9 mouse cellular contexts compared by ENCODE assay signal in the genomic region with DNA sequence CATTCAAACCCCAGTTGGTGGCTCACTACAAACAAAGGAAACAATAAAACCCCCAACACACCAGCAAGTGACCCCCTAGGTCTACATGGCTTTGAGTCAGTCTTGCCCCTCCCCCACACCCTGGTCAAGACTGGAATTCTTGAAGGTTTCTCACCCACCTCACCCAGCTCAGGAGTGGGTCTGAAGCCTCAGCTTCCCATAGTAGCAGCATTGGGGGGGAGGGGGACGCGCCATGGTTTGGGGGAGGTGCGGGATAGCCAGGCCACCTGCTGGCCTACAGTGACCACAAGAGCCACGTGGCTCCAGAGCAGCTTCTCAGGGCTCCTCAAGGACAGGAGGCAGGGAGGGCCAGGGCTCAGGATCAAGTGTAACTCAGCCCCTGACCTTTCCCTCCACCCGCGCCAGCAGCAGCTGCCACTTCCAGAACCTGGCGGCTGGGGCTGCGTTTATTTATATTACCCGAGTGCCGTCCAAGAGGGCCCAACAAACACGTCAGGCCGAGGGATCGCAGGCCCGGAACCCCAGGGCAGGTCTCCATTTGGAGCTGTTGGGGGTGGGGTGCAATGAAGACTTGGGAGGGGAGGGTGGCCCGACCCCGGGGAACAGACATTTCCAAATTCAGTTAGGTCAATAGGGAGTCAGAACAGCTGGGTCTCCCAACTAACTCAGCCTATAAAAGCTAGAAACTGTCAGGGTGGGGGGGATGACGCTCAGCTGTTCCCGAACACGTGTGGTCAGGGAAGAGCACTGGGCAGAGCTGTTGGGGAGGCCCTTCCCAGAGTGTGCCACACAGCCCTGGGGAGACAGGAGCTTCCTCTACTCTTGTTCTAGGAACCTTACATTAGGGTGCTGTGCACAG. TPM values are rescaled to one million over a fixed set of nuclear protein-coding genes. Genes with fewer than 3 reads are reported as not detected.
DNase-seq lines count a peak whose midpoint lies in the region; ATAC-seq and TF ChIP-seq lines count a peak whose summit lies in the region.
"Had no signal": no experiment of that assay in that cellular context is flagged by ENCODE, and none has a peak within 500 bp of the region (broad histone marks: within the 10 kb centered on the region; RNA-seq: fewer than 3 reads in every experiment).

No protein-coding gene starts in this region.

- peak; percentile 39 for DNase-seq in urinary bladder, adult 2 months (ENCODE audit: low spot score)
- DNase-seq in urinary bladder, postnatal 10 days (ENCODE audit: low spot score) = no peak
- peak; percentile 94 for DNase-seq in gastrocnemius, adult 2 months
- no peak for DNase-seq in hindbrain, embryonic 14.5 days (ENCODE audit: low spot score)
- DNase-seq in liver, adult 2 months (ENCODE audit: extremely low read depth, low read depth, low spot score) = peak; percentile 73
- DNase-seq in left cerebral cortex, postnatal 25 days (ENCODE audit: low spot score in 2 of 2) = no peak

- peak overlapping the region; percentile 97 for H3K27ac ChIP-seq in gastrocnemius, adult 2 months
- H3K27ac ChIP-seq in hindbrain, embryonic 14.5 days = peak overlapping the region; percentile 72; the same call in 1 of the 2 replicates
- peak overlapping the region; percentile 24 for H3K27ac ChIP-seq in liver, adult 2 months (replicated peaks; ENCODE audit: insufficient read depth, low read depth, low read length)

- H3K79me2 ChIP-seq in liver, adult 2 months (ENCODE audit: control insufficient read depth, insufficient read depth, low read length) = peaks cover 5% of the 10 kb centered on the region; the same call in 1 of the 2 replicates
- H3K79me2 ChIP-seq in myocyte (ENCODE audit: control insufficient read depth, insufficient read depth) = peaks cover 61% of the 10 kb centered on the region

- peak overlapping the region; percentile 87 for H3K4me3 ChIP-seq in gastrocnemius, adult 2 months
- no peak overlapping the region for H3K4me3 ChIP-seq in hindbrain, embryonic 14.5 days (replicated peaks; ENCODE audit: low read length)
- H3K4me3 ChIP-seq in liver, adult 2 months (ENCODE audit: insufficient read depth, low read depth, low read length) = peak overlapping the region; percentile 56; the same call in 1 of the 2 replicates
- peak overlapping the region; percentile 51 for H3K4me3 ChIP-seq in myocyte

- H3K9ac ChIP-seq in hindbrain, embryonic 14.5 days = no peak overlapping the region
- peak overlapping the region; percentile 41 for H3K9ac ChIP-seq in liver, adult 2 months (ENCODE audit: low read depth, low read length)

- no peak for TF ChIP-seq POLR2A in liver, adult 2 months (IDR thresholded peaks at IDR 0.05; ENCODE audit: extremely low read depth, insufficient read depth, low read length)
- peak; percentile 47 for TF ChIP-seq POLR2A in myocyte (IDR thresholded peaks at IDR 0.05; ENCODE audit: insufficient read length, low read depth)

- H3ac ChIP-seq in myocyte (ENCODE audit: control insufficient read depth, insufficient read length) = peak overlapping the region; percentile 54

- peak; percentile 0; the same call in 1 of the 2 replicates for TF ChIP-seq CTCF in gastrocnemius, adult 2 months (IDR thresholded peaks at IDR 0.05)
- no peak for TF ChIP-seq CTCF in liver, adult 2 months (IDR thresholded peaks at IDR 0.05; ENCODE audit: low read depth, low read length)

- peak; percentile 14; the same call in 1 of the 2 replicates for ATAC-seq in hindbrain, embryonic 14.5 days (ENCODE audit: low FRiP score)
- ATAC-seq in monocyte, adult 5-6 weeks (replicated peaks; ENCODE audit: insufficient number of reproducible peaks, low FRiP score, low TSS enrichment, poor library complexity, severe bottlenecking) = no peak
- ATAC-seq: Patski had no signal

- WGBS in hindbrain, embryonic 14.5 days = 4% methylated on average over 19 of the region's 19 CpGs
- 32% methylated on average over 19 of the region's 19 CpGs for WGBS in liver, adult 2 months

- H3K4me2 ChIP-seq in hindbrain, embryonic 14.5 days (replicated peaks) = peak overlapping the region; percentile 63
- H3K4me2 ChIP-seq in myocyte (ENCODE audit: low read depth) = peak overlapping the region; percentile 87

- peaks cover 37% of the 10 kb centered on the region for H3K4me1 ChIP-seq in hindbrain, embryonic 14.5 days (replicated peaks; ENCODE audit: control insufficient read depth, insufficient read depth, low read length)
- peaks cover 31% of the 10 kb centered on the region for H3K4me1 ChIP-seq in liver, adult 2 months (ENCODE audit: control insufficient read depth, insufficient read depth, low read length)

- no peaks in the 10 kb centered on the region for H3K9me3 ChIP-seq in hindbrain, embryonic 14.5 days (ENCODE audit: control insufficient read depth, low read length)

- intact Hi-C loops in gastrocnemius, adult 2 months (cut with DNase I) = loop anchor here (5.0 kb wide), 1 partner anchor 210 kb away; no protein-coding TSS in a partner anchor
- intact Hi-C loops in left cerebral cortex, postnatal 25 days (cut with DNase I) = loop anchor here (2.0 to 5.0 kb wide), 2 partner anchors 120 to 210 kb away; no protein-coding TSS in a partner anchor

- H3K27me3 ChIP-seq in hindbrain, embryonic 14.5 days (ENCODE audit: control insufficient read depth, insufficient read depth, low read length) = no peaks in the 10 kb centered on the region
- H3K27me3 ChIP-seq in liver, adult 2 months (ENCODE audit: control insufficient read depth, insufficient read depth, low read length) = no peaks in the 10 kb centered on the region
- H3K27me3 ChIP-seq in myocyte (ENCODE audit: control insufficient read depth, insufficient read depth, insufficient read length) = no peaks in the 10 kb centered on the region
- H3K27me3 ChIP-seq: Patski had no signal

- peaks cover 19% of the 10 kb centered on the region for H3K36me3 ChIP-seq in hindbrain, embryonic 14.5 days (replicated peaks; ENCODE audit: control insufficient read depth, insufficient read depth)
- H3K36me3 ChIP-seq in liver, adult 2 months (ENCODE audit: control insufficient read depth, insufficient read depth, low read length) = no peaks in the 10 kb centered on the region; the same call in 1 of the 2 replicates
- H3K36me3 ChIP-seq in myocyte (ENCODE audit: control insufficient read depth, insufficient read depth) = peaks cover 19% of the 10 kb centered on the region

TF ChIP-seq in myocyte, 11 proteins besides CTCF, POLR2A, EP300 and RAD21:
- TF ChIP-seq SRF (IDR thresholded peaks at IDR 0.05; ENCODE audit: control insufficient read depth, insufficient read length, low read depth) = no peak
- peak; percentile 58 for TF ChIP-seq TCF3 (IDR thresholded peaks at IDR 0.05; ENCODE audit: insufficient read length, low read depth)
- TF ChIP-seq E2F4 (IDR thresholded peaks at IDR 0.05; ENCODE audit: insufficient read depth) = no peak
- peak; percentile 84 for TF ChIP-seq TCF12 (IDR thresholded peaks at IDR 0.05; ENCODE audit: insufficient read depth, poor library complexity, severe bottlenecking)
- no peak for TF ChIP-seq CEBPB (IDR thresholded peaks at IDR 0.05; ENCODE audit: insufficient read depth, poor library complexity, severe bottlenecking)
- TF ChIP-seq REST (IDR thresholded peaks at IDR 0.05; ENCODE audit: insufficient read depth, insufficient read length) = no peak
- TF ChIP-seq USF1 (IDR thresholded peaks at IDR 0.05; ENCODE audit: low read depth) = peak; percentile 85
- TF ChIP-seq MAX (IDR thresholded peaks at IDR 0.05; ENCODE audit: low read depth) = peak; percentile 56
- TF ChIP-seq MYOD1 (IDR thresholded peaks at IDR 0.05; ENCODE audit: control insufficient read depth in 1 of 3, insufficient read length in 2 of 3, low read depth in 2 of 3) = peak; percentile 66 to 94 (median 86)
- peak; percentile 89 to 94 (median 91) for TF ChIP-seq MYOG (IDR thresholded peaks at IDR 0.05; ENCODE audit: control insufficient read depth in 1 of 3, insufficient read depth in 1 of 3, insufficient read length in 2 of 3, low read depth in 2 of 3)
- TF ChIP-seq POLR2AphosphoS2 (IDR thresholded peaks at IDR 0.05; ENCODE audit: insufficient read length, low read depth) = no peak

RNA-seq across cellular contexts. Expression of gene Rflna, which starts 53.9 kb away (rescaled TPM):
- polyA plus RNA-seq in urinary bladder, adult 2 months (2012; rRNA removed) = 1.4 and 1.8 TPM in 2 replicates
- not detected for total RNA-seq in gastrocnemius, adult 2 months (2021)
- 5.8 and 6.4 TPM in 2 replicates for polyA plus RNA-seq in hindbrain, embryonic 14.5 days (2014; fragmentation: Nextera tagmentation; extraction: Ambion mirVana)
- not detected in 2 replicates for total RNA-seq in liver, adult 2 months (2014; rRNA removed)
- 0.22 and 0.24 TPM in 2 replicates for polyA plus RNA-seq in liver, adult 2 months (2012; rRNA removed)
- polyA plus RNA-seq in myocyte (2012; fragmentation: generic; extraction: Trizol) = 0.32 TPM
- total RNA-seq in left cerebral cortex, postnatal 25 days (2021) = 1 to 10 TPM in 1 of 2 experiments, under 1 TPM in 1; 0.87 to 1.0 TPM
- total RNA-seq in monocyte, adult 5-6 weeks (2017) = not detected in 3 replicates

Comparison
In these comparisons a context has a peak if more than half of its experiments do, and no peak if none do; other contexts are left out.
1. DNase-seq: peak in urinary bladder, adult 2 months (single experiment), gastrocnemius, adult 2 months (single experiment) and liver, adult 2 months (single experiment); none in urinary bladder, postnatal 10 days (single experiment), hindbrain, embryonic 14.5 days (single experiment) and left cerebral cortex, postnatal 25 days (0 of 2).
2. H3K27ac ChIP-seq: peak in every context shown above with its lines; median percentile 97 in gastrocnemius, adult 2 months; 72 in hindbrain, embryonic 14.5 days; 24 in liver, adult 2 months.